Mouse (Mus musculus) layer of hippocampus, postnatal 14 days (tissue): Measurements from ENCODE around the gene Traf5. TPM values are rescaled to one million over a fixed set of nuclear protein-coding genes. Genes with fewer than 3 reads are reported as not detected.

Experiments used
- DNase-seq, 2 experiments: peaks; one replicate each; pipeline ENCODE4 v3.0.0; 2021 to 2022; ENCODE audit warnings: low spot score in 2 of 2, mixed read lengths in 1 of 2
- long read RNA-seq, 2 experiments: library from polyadenylated mRNA; stranded (forward); transcript quantifications; one replicate each; pipeline ENCODE4 v2.0.0; 2021
- total RNA-seq, 2 experiments: library from RNA; stranded (reverse); gene quantifications; 2 replicates each; pipeline ENCODE4 v1.2.3; 2021

The Traf5 gene
- total RNA-seq, result 1 to 10 TPM; 2.1 to 3.8 TPM
- long read RNA-seq, experiment 1, partial matches to known transcripts, result 0 of 2 reads
- long read RNA-seq, experiment 1, other reads (novel, unspliced or antisense), result 2 of 2 reads
- long read RNA-seq, experiment 2, result 0 reads

DNA sequence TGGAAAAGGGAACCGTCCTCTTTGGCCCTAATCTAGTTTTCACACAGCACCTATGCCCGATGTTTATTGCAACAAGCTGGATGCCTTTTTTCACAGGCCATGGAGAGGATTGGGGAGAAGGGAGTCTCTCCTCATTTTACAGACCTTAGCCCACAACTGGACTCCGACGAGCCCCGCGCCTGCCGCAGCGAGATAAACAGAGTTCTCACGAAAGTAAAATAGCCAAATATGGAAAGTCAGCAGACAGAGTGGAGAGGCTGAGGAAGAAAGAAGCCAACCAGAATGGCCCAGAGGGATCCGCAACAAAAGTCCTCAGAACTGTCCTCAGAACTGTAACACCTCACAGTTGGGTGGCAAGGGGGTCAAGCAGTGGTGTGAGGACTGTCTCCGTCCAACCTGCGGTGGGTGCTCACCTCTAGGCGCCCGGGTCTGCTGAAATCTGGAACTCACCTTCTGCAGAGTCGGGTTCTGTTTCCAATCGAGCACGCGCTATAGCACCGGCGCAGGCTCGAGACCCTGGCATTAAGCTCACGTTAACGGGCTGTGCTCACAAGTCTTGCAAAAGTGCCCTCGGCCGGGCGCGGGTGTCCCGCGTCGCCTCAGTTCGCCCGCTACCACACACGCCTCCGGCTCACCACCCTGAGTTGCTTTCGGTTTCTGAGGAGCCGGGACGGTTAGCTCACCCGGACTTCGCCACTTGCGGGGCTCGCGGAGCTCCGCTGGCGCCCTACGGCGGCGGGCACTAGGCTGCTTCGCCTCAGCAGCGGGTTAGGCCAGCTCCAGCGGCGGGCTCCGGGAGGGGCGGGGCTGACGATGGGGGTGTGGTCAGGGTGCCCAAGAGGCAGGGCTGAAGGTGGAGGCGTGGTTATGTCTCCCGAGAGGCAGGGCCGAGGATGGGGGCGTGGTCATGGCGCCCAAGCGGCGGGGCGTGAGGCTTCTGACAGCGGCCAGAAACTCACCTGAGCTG lies at the start of gene Traf5:
Traf5 (minus strand) TSS at position 754 of the 967 bp plus-strand sequence.
- DNase-seq, result peak; percentile 89 to 93

DNA sequence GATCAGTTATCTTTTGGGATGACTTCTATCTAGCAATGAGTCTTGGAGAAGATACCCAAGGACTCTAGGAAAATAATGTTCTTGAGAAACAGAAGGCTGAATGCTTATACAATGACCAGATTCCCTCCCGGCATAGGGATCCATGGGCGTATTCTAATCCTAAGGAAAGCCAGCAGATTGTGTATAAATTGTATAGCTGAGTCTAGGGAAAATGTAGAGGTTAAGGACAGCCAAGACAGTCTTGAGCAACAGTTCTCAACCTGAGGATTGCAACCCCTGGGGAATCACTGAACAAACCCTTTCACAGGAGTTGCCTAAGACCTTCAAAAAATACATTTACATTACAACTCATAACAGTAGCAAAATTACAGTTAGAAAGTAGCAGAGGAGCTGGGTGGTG lies 48.0 kb upstream of the Traf5 start:
- no peak for DNase-seq

DNA sequence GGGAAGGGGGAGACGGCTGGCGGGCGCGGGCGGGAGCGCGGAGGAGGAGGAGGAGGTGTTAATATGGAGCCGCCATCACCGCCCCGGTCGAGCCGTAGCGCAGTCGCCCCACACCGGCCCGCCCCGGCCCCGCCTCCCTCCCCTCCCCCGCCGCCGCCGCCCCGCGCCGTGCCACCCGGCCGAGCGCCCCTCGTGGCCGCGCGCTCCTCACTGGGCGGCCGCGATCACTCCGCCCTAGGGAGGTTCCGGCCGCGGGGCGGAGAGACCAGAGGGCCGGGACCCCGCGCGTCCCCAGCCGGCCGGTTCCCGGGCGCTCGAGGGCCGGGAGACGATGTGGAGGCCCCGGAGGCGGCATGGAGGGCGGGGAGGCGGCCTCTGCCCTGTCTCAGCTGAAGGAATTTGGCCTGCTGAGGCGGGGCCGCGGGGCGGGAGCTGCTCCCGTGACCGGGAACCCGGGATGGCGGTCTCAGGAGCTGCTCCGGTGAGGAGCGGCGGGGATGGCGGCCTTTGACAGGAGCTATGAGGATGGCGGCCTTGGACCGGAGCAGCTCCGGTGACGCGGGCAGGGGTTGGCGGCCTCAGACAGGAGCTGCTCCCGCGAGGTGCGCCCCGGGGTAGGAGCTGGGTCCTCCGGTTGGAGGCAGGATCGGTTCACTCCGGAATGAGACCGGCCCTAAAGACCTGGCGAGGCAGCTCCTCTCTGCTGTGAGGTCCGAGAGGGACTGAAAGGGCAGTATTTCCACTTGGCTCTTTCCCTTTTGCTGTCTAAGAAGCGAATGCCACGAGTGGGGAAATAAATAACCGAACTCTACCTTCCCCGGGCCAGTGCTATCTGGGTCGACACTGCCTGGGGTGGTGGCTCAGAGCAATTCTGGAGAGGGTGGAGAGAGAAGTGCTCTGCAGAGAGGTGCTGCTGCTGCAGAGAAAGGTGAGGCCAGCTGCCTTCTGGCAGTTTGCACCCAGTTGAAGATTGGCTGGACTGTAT lies 45.9 kb upstream of the Traf5 start, which contains the start of gene Rcor3:
Rcor3 (minus strand) TSS at position 137 of the 985 bp plus-strand sequence.
- DNase-seq, result peak; percentile 77 to 82

DNA sequence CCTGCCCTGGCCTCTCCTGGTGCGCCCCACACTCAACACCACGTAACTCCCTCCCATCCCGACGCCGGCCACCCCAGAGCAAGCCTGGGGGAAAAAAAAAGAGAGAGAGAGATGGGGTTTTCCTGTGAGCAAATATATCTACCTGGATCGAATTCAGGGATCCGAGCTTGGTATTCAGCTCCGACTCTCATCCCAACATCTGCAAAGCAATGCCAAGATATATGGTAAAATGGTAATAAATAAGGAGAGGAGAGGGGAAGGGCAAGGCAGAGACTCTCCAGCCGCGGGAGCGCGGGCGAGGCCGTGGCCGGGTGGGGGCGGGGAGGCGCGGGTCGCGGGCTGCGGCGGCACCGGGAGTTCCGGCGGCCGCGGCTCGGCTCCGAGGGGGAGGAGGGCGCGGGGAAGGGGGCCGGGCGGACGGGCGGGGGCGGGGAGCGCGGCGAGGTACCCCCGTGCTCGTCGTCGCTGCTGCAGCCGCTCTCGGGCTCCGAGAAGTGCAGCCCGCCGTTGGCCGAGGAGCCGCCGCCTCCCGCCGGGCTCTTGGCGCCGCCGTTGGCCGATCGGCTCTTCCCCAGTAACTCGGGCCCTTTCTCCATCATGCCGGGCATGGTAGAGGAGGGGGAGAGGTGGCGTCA lies 45.0 kb upstream of the Traf5 start:
- DNase-seq, result peak; percentile 34 to 48

DNA sequence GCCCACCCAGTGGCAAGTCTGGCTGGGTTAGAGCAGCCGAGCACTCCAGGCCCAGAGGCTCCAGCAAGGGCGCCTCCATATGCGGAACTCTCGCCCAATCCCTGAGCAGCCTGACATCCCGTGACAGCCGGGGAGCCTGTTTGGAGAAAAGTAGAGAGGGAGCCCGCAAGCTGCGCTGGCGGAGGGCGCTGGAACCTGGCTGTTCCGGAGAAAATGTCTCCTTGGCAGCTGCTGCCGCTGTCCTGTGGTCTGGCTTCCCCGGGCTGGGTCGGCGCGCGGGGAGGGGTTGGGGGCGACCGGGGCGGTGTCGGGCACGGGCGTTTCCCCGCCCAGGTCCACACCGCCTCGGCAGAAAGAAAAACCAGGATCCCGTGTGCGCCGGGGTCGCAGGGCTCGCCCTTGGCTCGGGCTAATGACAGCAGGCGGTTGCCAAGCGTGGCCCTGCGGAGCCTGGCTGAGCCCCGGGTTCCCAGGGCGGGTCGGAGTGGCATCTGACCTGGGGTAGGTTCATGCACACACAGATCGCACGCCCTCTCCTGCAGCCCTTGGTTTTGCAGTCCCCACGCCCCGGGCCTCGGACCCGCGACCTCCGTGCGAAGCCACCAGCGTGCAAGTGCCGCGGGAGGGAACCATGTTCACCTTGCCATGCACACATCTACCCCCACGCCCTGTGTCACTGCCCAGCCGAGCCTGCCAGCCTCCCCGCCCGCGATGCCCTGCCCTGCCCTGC lies 44.4 kb upstream of the Traf5 start:
- peak; percentile 70 to 84 for DNase-seq

DNA sequence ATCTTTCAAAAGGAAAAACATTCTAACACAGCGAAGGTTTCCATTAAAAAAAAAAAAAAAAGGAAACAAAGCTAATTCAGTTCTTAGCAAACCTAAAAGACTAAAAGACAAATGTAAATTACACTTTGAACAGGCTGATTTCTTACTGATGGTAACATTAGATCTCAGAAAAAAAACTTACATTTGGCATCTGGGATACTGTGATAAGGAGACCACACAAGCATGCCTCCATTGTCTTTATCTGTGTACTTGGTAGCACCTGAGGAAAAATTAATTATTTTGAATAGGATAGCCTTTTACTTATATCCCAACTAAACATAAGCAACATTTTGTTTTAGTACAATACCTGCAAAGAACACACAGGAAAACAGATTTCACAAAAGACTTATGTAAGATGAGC lies 37.8 kb upstream of the Traf5 start:
- no peak for DNase-seq

DNA sequence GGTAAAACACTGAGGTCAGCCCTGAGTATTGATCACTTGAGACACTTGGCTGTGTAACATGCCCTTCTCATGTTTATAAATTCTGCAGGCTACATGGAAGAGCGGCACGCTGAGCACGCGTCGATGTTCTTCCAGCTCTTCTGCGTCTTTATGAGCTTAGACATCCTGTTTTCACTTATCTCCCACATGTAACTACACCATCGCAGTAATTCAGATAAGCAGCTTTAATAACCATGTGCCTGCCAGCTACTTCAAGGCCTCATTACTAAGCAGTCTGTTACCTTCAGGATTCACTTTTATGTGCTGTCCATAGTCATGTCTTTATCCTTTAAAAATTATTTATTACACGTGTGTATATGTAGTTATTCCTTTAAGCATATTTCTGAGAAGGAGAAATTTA lies 36.0 kb upstream of the Traf5 start:
- DNase-seq, result no peak

DNA sequence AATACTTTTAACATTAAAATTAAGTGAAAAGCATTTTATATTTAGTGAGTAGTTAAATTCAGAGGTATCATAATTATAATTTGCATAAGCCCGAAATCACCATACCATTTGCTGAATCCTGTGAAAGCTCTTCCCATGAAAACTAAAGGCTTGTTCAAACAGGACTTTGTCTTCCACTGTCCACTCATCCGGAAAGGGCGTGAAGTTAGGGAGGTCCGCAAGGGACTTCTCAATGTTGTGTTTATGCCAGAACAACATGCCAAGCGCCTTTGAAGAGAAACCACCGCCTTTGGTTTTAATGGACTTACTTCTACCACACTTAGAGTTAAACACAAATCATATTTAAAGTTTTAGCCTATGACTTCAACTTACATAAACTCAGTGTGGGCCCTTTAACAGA lies 33.4 kb upstream of the Traf5 start:
- DNase-seq, result no peak

DNA sequence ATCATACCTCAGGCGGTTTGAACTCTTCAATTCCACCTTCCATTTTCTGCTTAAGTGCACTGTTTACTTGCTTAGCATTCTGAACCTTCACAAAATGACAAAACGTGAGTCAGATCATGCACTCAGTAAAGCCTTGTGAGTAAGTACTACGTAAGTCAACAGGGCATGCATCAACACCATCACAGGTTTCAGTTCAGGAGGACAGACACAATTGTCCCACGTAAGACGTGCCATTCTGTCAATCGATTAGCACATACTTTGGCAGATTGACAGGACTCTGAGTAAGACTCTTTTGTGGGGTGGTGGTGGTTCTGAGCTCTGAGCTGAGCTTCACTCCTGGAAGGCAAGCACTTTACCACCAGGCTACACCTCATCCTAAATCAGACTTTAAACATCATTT lies 23.9 kb upstream of the Traf5 start:
- DNase-seq, result no peak

DNA sequence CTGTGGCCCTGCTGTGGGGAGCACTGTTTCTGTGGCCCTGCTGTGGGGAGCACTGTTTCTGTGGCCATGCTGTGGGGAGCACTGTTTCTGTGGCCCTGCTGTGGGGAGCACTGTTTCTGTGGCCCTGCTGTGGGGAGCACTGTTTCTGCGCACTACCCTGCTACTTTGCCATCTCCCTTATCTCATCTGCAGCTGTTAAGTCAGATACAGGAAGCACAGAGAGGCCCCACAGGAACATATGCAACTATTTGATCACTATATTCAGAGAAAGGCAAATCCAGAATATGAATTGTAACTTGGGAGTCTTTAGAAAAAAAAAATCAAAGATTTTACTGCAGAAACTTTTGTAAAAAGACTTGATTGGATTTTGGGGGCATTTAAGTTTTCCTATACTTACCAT lies 23.0 kb upstream of the Traf5 start:
- DNase-seq, result no peak

DNA sequence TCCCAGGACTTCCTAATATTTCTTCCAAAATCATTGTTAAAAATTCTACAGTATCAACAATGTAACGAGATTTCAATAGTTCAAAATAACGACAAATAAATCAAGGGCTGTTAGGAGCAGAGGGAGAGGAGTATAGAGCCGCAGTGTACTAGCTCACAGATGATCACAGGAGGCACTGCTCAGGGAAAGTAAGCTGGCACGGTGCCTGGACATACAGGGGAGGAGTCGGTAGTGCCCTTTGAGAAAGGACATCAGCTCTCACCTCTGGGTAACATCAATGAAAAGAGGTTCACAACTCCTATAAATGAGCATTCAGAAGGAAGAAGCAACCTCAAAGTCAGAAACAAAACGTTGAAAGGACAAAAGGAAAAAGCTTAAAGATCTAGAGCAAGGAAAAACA lies 16.8 kb upstream of the Traf5 start:
- DNase-seq, result no peak

DNA sequence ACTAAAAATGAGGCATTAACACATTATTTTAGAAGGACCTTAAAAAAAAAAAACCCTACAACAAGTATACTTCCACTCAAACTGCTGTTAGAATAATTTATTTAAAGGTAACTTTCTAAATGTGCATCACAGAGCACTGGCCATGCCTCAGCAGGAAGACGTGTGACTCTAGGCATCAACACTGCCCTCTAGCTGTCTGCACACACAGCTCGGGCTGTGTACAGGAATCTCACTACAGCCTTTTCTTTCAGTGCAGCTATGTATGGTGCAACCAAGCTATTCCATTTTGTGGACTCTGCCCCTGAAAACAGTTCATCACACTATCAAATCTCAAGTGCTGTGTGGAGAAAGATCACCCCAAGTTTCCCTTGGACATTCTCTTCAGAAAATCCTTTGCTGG lies 15.0 kb upstream of the Traf5 start:
- DNase-seq, result peak in 1 of 2 experiments; percentile 46

DNA sequence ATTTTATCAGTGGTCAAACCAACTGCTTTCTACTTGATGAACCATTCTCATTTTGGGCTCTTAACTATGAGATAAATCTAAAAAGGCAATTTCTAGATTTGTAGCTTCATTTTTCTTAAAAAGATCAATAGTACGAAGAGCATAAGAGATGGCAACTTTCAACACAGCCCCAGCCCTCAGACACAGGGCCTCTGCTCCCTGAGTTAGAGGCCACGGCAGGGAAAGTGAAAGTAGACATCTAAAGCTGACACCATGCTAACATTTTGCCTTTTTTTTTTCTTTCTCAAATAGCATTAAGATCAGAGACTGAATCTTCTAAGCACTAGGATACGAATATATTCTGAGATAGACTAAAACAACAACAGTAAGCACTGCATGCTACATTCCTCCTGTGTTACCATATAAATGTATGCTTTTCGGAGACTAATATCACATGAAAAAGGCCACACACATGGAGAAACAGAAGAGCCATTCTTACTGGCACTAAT lies 13.6 kb upstream of the Traf5 start:
- DNase-seq, result no peak

DNA sequence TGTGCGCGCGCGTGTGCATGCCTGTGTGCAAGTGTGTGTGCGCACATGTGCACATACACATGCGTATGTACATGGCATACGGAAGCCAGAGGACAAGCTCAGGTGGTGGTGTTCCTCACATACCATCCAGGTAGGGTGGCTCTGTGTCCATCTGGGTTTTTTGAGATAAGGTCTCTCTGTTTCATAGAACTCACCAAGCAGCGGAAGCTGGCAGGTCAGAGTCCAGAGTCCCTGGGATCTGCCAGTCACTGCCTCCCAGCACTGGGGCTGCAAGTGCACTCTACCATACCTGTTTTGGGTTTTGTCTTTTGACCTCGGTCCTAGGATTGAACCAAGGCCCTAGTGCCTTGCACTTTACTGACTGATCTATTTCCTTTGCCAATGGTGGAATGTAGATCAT lies 11.7 kb upstream of the Traf5 start:
- DNase-seq, result no peak

DNA sequence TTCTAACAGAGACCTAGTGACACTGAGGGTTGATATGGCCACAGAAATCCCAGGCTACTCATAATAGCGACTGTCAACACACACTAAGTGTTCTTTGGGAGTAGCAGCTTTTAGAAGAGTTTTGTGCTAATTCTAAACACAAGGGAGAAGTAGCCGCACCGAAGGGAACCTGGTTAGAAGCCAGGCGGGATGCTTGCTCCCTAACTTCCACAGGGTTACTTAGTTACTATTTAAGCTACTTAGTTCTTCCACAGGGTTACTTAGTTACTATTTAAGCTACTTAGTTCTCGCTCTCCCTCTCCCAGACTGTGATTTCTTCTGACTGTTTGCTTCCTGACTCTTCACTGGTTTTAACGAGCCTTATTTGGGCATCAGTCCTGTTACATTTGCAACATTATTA lies 10.8 kb upstream of the Traf5 start:
- no peak for DNase-seq

DNA sequence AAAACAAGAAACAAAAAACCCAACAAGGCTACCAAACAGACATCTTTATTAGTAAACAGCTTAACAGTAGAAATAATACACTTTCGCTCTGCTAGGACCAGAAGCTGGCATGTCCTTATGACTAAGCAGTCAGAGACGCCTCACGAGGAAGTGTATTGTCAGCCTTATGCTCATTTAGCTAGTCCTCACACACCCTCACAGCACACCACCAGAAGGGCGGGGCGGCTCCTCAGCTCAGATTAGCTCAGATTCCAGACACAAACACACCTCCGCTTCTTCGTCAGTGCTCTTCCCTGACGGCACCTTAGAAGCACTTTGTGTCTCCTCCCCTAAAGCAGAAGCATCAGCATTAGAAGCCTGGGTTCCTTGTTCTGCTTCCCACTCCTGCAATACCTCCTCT lies 9.0 kb upstream of the Traf5 start:
- peak in 1 of 2 experiments; percentile 29 for DNase-seq

DNA sequence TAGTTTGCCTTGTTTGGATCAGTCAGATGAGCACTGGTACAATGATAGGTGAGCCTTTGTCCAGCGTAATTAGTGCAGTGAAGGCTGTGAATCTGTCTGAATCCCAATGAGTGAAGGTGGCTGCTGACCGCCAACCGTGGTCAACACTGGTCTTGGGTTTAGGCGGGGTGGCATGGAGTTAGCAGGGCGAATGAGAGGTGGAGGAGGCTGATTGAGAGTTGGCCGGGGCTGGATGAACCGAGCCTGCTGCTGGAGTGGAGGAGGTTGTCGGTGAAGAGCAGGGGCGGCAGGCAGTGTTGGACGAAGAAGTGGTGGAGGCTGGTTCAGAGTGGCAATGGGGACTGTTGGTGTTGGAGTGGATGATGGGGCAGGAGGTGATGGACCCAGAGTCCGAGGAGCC lies 8.4 kb upstream of the Traf5 start:
- DNase-seq, result no peak

DNA sequence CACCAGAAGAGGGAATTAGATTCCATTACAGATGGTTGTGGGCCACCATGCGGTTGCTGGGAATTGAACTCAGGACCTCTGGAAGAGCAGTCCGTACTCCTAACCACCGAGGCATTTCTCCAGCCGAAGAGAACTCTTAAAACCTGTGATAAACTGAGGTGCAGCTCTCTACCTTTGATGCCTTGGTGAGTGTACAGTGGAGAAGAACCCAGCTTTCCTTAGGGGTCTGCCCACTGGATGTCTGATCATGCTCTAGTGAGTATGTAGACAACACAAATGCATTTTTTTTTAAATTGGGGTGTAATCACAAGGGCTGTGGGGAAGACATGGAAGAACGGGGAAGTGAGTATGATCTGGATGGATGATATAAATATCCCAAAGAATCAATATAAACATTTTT lies 3.3 kb upstream of the Traf5 start:
- DNase-seq, result no peak

DNA sequence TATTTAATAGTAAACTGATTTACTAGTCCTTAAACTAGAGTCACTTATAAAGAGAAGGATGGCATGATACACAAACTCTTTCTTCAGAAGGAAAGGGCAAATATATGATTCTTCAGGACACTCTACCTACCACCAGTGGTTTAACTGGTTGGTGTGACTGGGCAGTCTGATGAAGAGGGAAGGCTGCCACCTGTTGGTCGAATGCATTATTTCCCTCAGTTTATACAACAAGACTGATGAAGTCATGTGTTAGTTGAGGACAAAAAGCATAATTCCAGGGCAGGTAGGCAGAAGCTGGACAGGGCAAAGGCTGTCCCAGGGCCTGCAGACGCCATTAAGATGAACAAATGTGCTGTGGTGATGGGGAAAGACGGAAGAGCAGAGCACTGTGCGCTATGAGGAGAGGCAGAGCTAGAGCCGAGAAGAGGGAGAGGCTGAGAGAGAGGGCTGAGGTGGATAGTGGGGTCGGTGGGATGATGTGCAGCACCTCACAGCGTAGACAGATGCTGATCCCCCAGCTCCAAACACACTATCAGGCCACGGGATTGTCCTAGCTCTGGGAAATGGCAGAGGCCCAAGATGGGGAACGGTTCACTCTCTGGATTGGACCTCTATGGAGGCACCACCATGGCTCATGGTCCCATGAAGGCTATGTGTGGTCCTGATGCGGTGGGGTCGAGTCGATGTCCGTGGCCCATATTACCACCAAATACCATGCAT lies 2.3 kb upstream of the Traf5 start:
- peak in 1 of 2 experiments; percentile 75 for DNase-seq
